Mouse (Mus musculus) erythroblast, embryonic 14.5 days (primary cell): ENCODE data around the gene 4933434E20Rik.

Experiments used
- GATA1 ChIP-seq: IDR thresholded peaks from 2 replicates; pipeline ENCODE4 v1.6.1; 2012; ENCODE audit warnings: low read length, inconsistent platforms, mixed read lengths
- TAL1 ChIP-seq: IDR thresholded peaks from 3 replicates; pipeline ENCODE4 v1.6.1; 2012; ENCODE audit warnings: low read length, inconsistent platforms, mixed read lengths

DNA sequence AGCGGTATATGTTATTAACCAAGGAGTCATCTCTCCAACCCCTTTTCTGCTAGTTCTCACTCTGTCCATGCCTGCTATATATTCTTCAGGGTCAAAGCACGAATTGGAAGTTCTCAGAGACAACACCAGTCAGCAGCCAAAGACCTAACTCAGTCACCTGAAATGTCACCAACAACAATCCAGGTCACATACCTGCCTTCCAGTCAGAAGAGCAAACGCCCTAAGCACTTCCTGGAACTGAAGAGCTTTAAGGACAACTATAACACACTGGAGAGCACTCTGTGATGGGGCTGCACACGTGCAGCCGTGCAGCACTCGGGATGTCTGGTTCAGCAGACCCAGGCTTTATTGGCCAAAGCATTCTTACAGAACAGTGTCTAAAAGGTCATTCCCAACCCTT, 10.1 kb downstream of the 4933434E20Rik start:
- no peak for TF ChIP-seq TAL1
- no peak for TF ChIP-seq GATA1
